Mouse (Mus musculus) lung, adult 2 months (tissue): Measurements from ENCODE around the gene Ebf3.

Source experiments
- CTCF ChIP-seq: fragments of 200-500 bp; IDR thresholded peaks from 2 replicates; pipeline ENCODE4 v1.5.1; 2011; ENCODE audit warnings: mild to moderate bottlenecking, low read length, control low read depth; ENCODE audit not compliant: insufficient read depth
- POLR2A ChIP-seq: fragments of 200-500 bp; IDR thresholded peaks from 2 replicates; pipeline ENCODE4 v1.6.1; 2011; ENCODE audit warnings: low read depth, mild to moderate bottlenecking, control low read depth, low read length, borderline replicate concordance; ENCODE audit errors: extremely low read depth

DNA sequence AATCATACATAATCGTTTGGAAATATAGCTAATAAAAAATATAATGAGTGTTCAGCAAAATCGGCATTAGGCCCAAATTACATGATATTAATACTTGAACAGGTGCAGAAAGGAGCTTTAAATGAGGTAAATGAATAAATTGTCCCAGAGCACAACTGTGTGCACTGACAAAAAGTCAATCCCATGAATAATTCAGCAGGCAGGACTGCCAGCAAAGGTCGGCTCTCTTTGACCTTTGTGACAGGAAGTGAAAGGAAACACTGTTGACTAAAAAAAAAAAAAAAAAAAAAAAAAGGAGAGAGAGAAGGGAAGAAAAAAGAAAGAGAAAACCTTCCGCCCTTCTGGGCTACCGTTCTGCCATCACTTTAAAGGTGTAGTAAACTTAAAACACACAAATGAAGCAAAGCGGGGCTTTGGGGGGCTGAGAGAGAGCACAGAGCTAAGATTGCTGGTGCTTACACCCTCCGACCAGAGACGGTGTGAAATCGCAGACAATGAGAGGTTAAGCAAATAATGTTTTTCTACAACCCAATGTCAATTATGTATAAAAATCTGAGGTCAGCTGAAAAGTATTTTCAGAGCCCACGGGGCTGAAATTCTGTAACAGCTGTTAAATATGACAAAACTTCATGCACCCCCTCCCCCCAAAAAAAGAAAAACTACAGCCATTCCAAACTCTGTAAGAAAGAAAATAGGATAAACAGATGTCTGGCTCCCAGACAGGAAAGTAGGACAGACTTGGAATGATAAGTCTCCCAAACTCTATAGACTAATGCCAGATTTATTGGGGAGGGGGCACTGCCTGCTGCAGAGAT is 11.1 kb downstream of the Ebf3 start:
- no peak for TF ChIP-seq POLR2A
- TF ChIP-seq CTCF: no peak
